Mouse (Mus musculus) ES-E14 (cell line): ENCODE data around the gene Tnfrsf22. TPM values are rescaled to one million over a fixed set of nuclear protein-coding genes. Genes with fewer than 3 reads are reported as not detected.
A peak's percentile ranks its signal among the peaks of the same experiment; 100 is the strongest.

Source experiments
- DNase-seq: peaks from one replicate; pipeline ENCODE4 v3.0.0-alpha.2; 2013; ENCODE audit warnings: low read depth, low spot score
- H3K27ac ChIP-seq: 2 replicates; pipeline ENCODE4 v1.5.1; 2012; ENCODE audit warnings: low read depth, mild to moderate bottlenecking, low read length, moderate library complexity, mixed read lengths; ENCODE audit not compliant: poor library complexity, insufficient read depth, severe bottlenecking
- H3K36me3 ChIP-seq: 2 replicates; pipeline ENCODE4 v1.6.1; 2012; ENCODE audit warnings: mild to moderate bottlenecking, low read length, moderate library complexity, mixed read lengths; ENCODE audit not compliant: control insufficient read depth, poor library complexity, insufficient read depth, severe bottlenecking
- H3K4me1 ChIP-seq, 2 experiments: fragments of 150-350 bp in 1 of 2; sonication (generic) in 1 of 2; 2 replicates each; pipeline ENCODE4 v1.6.1; 2012; ENCODE audit warnings: low read length in 2 of 2, mild to moderate bottlenecking in 1 of 2, mixed read lengths in 1 of 2; ENCODE audit not compliant: control insufficient read depth in 2 of 2, insufficient read depth in 2 of 2, poor library complexity in 1 of 2
- H3K4me3 ChIP-seq, 2 experiments: fragments of 150-350 bp in 1 of 2; sonication (generic) in 1 of 2; 2 replicates each; pipeline ENCODE4 v1.5.1; 2012; ENCODE audit warnings: low read length in 2 of 2, low read depth in 1 of 2, mild to moderate bottlenecking in 1 of 2, mixed read lengths in 1 of 2; ENCODE audit not compliant: insufficient read depth in 1 of 2, poor library complexity in 1 of 2, severe bottlenecking in 1 of 2
- H3K9ac ChIP-seq: 2 replicates; pipeline ENCODE4 v1.6.1; 2012; ENCODE audit warnings: low read depth, mild to moderate bottlenecking, low read length, mixed read lengths; ENCODE audit not compliant: poor library complexity, insufficient read depth, severe bottlenecking
- H3K9me3 ChIP-seq: fragments of 150-350 bp; sonication (generic); 2 replicates; pipeline ENCODE4 v1.6.1; 2012; ENCODE audit warnings: low read depth, mild to moderate bottlenecking, low read length; ENCODE audit not compliant: control insufficient read depth, insufficient read depth
- CHD2 ChIP-seq: IDR thresholded peaks from 2 replicates; pipeline ENCODE4 v1.6.1; 2014; ENCODE audit warnings: mild to moderate bottlenecking, low read depth, low read length, inconsistent platforms
- HCFC1 ChIP-seq: IDR thresholded peaks from 2 replicates; pipeline ENCODE4 v1.6.1; 2012; ENCODE audit warnings: low read length, inconsistent platforms, borderline replicate concordance; ENCODE audit not compliant: insufficient read depth
- MAFK ChIP-seq: IDR thresholded peaks from 2 replicates; pipeline ENCODE4 v1.6.1; 2014; ENCODE audit warnings: mild to moderate bottlenecking, low read depth, low read length, inconsistent platforms; ENCODE audit not compliant: insufficient read depth
- ZC3H11A ChIP-seq: IDR thresholded peaks from 2 replicates; pipeline ENCODE4 v1.6.1; 2012; ENCODE audit warnings: low read depth, mild to moderate bottlenecking, inconsistent platforms, low read length, borderline replicate concordance
- ZNF384 ChIP-seq: IDR thresholded peaks from 2 replicates; pipeline ENCODE4 v1.6.1; 2012; ENCODE audit warnings: low read depth, low read length, inconsistent platforms
- in situ Hi-C, 2 experiments: fragments of 600-800 bp; cut with MboI; formaldehyde crosslinking; loops; one replicate each; pipeline ENCODE4 v1.15.1; 2025; ENCODE audit warnings: low sequenced_read_pairs in 2 of 2, inconsistent platforms in 1 of 2; ENCODE audit not compliant: unreplicated experiment in 2 of 2
- total RNA-seq: library from RNA; depleted of rRNA; stranded (reverse); fragments of 300-350 nt; gene quantifications from 2 replicates; pipeline ENCODE4 v1.2.3, GENCODE M21; 2012; rRNA removed

Tnfrsf22 gene
- total RNA-seq, 1 experiment = 12.9 TPM

- peak overlapping the region; percentile 60; the same call in 1 of the 2 replicates for H3K9ac ChIP-seq
- no peaks in the 10 kb centered on the region for H3K9me3 ChIP-seq
- no peak for DNase-seq
- TF ChIP-seq CHD2 = no peak
- no peak for TF ChIP-seq HCFC1
- no peak for TF ChIP-seq ZC3H11A
- no peak for TF ChIP-seq ZNF384
- TF ChIP-seq MAFK = no peak
- 0 out of 4 replicates have a peak overlapping the region, but pooled peaks of 1 of the 2 experiments have one; percentile 26 for H3K4me3 ChIP-seq
- H3K27ac ChIP-seq = peak overlapping the region; percentile 57; the same call in 1 of the 2 replicates
- H3K4me1 ChIP-seq = peaks cover 6 to 15% of the 10 kb centered on the region in 2 experiments; a peak in 2 of 4 replicates
- peaks cover 75% of the 10 kb centered on the region for H3K36me3 ChIP-seq
- in situ Hi-C loops = no loop called here
Observed at GRCm38 (mm10) chr7:143592255-143592654, 57.2 kb downstream of the Tnfrsf22 start.

- in situ Hi-C loops = no loop called here
- no peak for TF ChIP-seq ZC3H11A
- no peak for TF ChIP-seq CHD2
- TF ChIP-seq MAFK = no peak
- no peak for TF ChIP-seq HCFC1
- TF ChIP-seq ZNF384 = no peak
- Histone ChIP-seq H3K4me3 (no peak overlapping the region), H3K4me1 (peaks cover 4 to 15% of the 10 kb centered on the region in 2 experiments; a peak in 2 of 4 replicates), H3K9me3 (no peaks in the 10 kb centered on the region), H3K9ac (peak overlapping the region; percentile 2; the same call in 1 of the 2 replicates), H3K27ac (no peak overlapping the region), H3K36me3 (peaks cover 93% of the 10 kb centered on the region)
- DNase-seq = no peak
Observed at GRCm38 (mm10) chr7:143588006-143588405, 61.5 kb downstream of the Tnfrsf22 start.

- no peak overlapping the region for H3K4me3 ChIP-seq
- no peak for DNase-seq
- peaks cover 94% of the 10 kb centered on the region for H3K36me3 ChIP-seq
- no peaks in the 10 kb centered on the region for H3K9me3 ChIP-seq
- TF ChIP-seq ZNF384 (no peak), CHD2 (no peak), MAFK (no peak), HCFC1 (no peak), ZC3H11A (no peak)
- peak overlapping the region; percentile 42; the same call in 1 of the 2 replicates for H3K27ac ChIP-seq
- H3K4me1 ChIP-seq = peaks cover 2 to 12% of the 10 kb centered on the region in 2 experiments; a peak in 2 of 4 replicates
- in situ Hi-C loops = no loop called here
- H3K9ac ChIP-seq = no peak overlapping the region
Observed at GRCm38 (mm10) chr7:143587586-143587985, 61.9 kb downstream of the Tnfrsf22 start.

Other genes with a start within 250 kb of the Tnfrsf22 start
- 57.9 and 85.6 TPM in 2 replicates for gene Cdkn1c, start 188.6 kb downstream of the Tnfrsf22 start, total RNA-seq
- gene Slc22a18, start 175.9 kb downstream of the Tnfrsf22 start, total RNA-seq = 1.5 and 4.6 TPM in 2 replicates
- 113 and 272 TPM in 2 replicates for gene Phlda2, start 146.5 kb downstream of the Tnfrsf22 start, total RNA-seq
- gene Nap1l4, start 100.6 kb downstream of the Tnfrsf22 start, total RNA-seq = 103 and 123 TPM in 2 replicates
- 153 and 241 TPM in 2 replicates for gene Cars, start 49.6 kb downstream of the Tnfrsf22 start, total RNA-seq
- gene Tnfrsf26, start 20.9 kb downstream of the Tnfrsf22 start, total RNA-seq = 0.11 and 0.18 TPM in 2 replicates
- 2.3 and 3.0 TPM in 2 replicates for gene Tnfrsf23, start 36.2 kb upstream of the Tnfrsf22 start, total RNA-seq
- gene Osbpl5, start 107.3 kb upstream of the Tnfrsf22 start, total RNA-seq = 7.6 and 13.6 TPM in 2 replicates
- gene Mrgprg, start 117.3 kb upstream of the Tnfrsf22 start, total RNA-seq = not detected in 2 replicates
- gene Mrgpre, start 134.8 kb upstream of the Tnfrsf22 start, total RNA-seq = 0.21 and 0.67 TPM in 2 replicates
- 4.9 and 10.8 TPM in 2 replicates for gene Nadsyn1, start 173.2 kb upstream of the Tnfrsf22 start, total RNA-seq
- gene Dhcr7, start 173.5 kb upstream of the Tnfrsf22 start, total RNA-seq = 38.5 and 52.1 TPM in 2 replicates
- gene Gm498, start 217.2 kb upstream of the Tnfrsf22 start, total RNA-seq = not detected in 2 replicates